Comparison of ENCODE assay signal across 8 mouse cellular contexts in the genomic region with DNA sequence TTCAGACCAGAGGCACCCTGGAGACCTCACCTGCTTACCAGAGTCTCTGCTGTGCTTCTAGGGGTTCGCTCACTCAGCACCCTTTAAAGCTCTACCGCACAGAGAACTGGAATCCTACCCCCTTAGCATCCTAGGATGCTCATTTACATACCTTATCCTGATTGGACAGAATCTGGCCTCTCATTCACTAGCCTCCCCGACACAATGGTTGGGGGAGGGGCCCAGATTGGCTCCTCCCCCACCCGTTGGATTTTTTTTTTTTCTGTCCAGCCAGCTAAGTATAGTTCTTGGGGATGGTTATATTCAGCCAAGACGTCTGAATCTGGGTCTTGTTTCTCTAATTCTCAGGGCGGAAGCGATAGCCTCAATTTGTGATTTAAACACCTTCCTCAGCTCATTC. TPM values are rescaled to one million over a fixed set of nuclear protein-coding genes. Genes with fewer than 3 reads are reported as not detected.
DNase-seq lines count a peak whose midpoint lies in the region; ATAC-seq and TF ChIP-seq lines count a peak whose summit lies in the region.

A gene (plus strand): TSS at position 283 of the 400 bp plus-strand sequence.

- H3K36me3 ChIP-seq in intestine, postnatal 0 days (ENCODE audit: control insufficient read depth, insufficient read depth), result no peaks in the 10 kb centered on the region; the same call in 1 of the 2 replicates
- H3K36me3 ChIP-seq in neural tube, embryonic 12.5 days, result no peaks in the 10 kb centered on the region
- H3K36me3 ChIP-seq in kidney, embryonic 16.5 days (ENCODE audit: insufficient read depth, low read length), result no peaks in the 10 kb centered on the region

- DNase-seq in layer of hippocampus, adult 2 months (ENCODE audit: low spot score in 2 of 2), result no peak
- no peak for DNase-seq in layer of hippocampus, adult 11-12 months (ENCODE audit: low spot score)
- DNase-seq in gastrocnemius, postnatal 25 days, result no peak
- no peak for DNase-seq in urinary bladder, postnatal 4 days (ENCODE audit: low spot score in 2 of 2)

- no peaks in the 10 kb centered on the region for H3K4me1 ChIP-seq in cortical plate, adult 2 months (ENCODE audit: control insufficient read depth, insufficient read depth, low read length)
- H3K4me1 ChIP-seq in intestine, postnatal 0 days (replicated peaks; ENCODE audit: control insufficient read depth, insufficient read depth, low read length), result peaks cover 12% of the 10 kb centered on the region
- peaks cover 14% of the 10 kb centered on the region for H3K4me1 ChIP-seq in neural tube, embryonic 12.5 days
- peaks cover 11% of the 10 kb centered on the region for H3K4me1 ChIP-seq in kidney, embryonic 16.5 days (ENCODE audit: insufficient read depth, low read length)

- WGBS in intestine, postnatal 0 days, result 35% methylated on average over 7 of the region's 7 CpGs
- 16% methylated on average over 7 of the region's 7 CpGs for WGBS in neural tube, embryonic 12.5 days
- WGBS in kidney, embryonic 16.5 days, result 30% methylated on average over 7 of the region's 7 CpGs

- no peaks in the 10 kb centered on the region for H3K27me3 ChIP-seq in intestine, postnatal 0 days (replicated peaks; ENCODE audit: control insufficient read depth, insufficient read depth, low read length)
- H3K27me3 ChIP-seq in neural tube, embryonic 12.5 days (replicated peaks), result peaks cover 15% of the 10 kb centered on the region
- H3K27me3 ChIP-seq in kidney, embryonic 16.5 days (ENCODE audit: insufficient read depth, low read length), result no peaks in the 10 kb centered on the region

- H3K9me3 ChIP-seq in intestine, postnatal 0 days (ENCODE audit: control insufficient read depth), result no peaks in the 10 kb centered on the region
- H3K9me3 ChIP-seq in neural tube, embryonic 12.5 days, result no peaks in the 10 kb centered on the region
- H3K9me3 ChIP-seq in kidney, embryonic 16.5 days (ENCODE audit: low read length), result no peaks in the 10 kb centered on the region

- no peak within 1 kb of the TSS for H3K27ac ChIP-seq in layer of hippocampus, adult 2 months
- no peak within 1 kb of the TSS for H3K27ac ChIP-seq in cortical plate, adult 2 months (ENCODE audit: insufficient read depth, low read length)
- H3K27ac ChIP-seq in intestine, postnatal 0 days (ENCODE audit: low read depth, low read length), result no peak within 1 kb of the TSS
- H3K27ac ChIP-seq in neural tube, embryonic 12.5 days, result no peak within 1 kb of the TSS
- no peak within 1 kb of the TSS for H3K27ac ChIP-seq in kidney, embryonic 16.5 days (ENCODE audit: low read length)

- no peak for TF ChIP-seq CTCF in layer of hippocampus, adult 2 months (conservative IDR thresholded peaks at IDR 0.05)
- no peak for TF ChIP-seq CTCF in cortical plate, adult 2 months (IDR thresholded peaks at IDR 0.05; ENCODE audit: extremely low read depth, insufficient read depth, low read length)
- no peak for TF ChIP-seq CTCF in intestine, postnatal 0 days (IDR thresholded peaks at IDR 0.05; ENCODE audit: low read depth)

- H3K4me3 ChIP-seq in layer of hippocampus, adult 2 months, result no peak within 1 kb of the TSS
- no peak within 1 kb of the TSS for H3K4me3 ChIP-seq in cortical plate, adult 2 months (ENCODE audit: insufficient read depth, low read length)
- H3K4me3 ChIP-seq in intestine, postnatal 0 days (ENCODE audit: low read depth, low read length), result no peak within 1 kb of the TSS
- H3K4me3 ChIP-seq in neural tube, embryonic 12.5 days, result no peak within 1 kb of the TSS
- H3K4me3 ChIP-seq in kidney, embryonic 16.5 days (ENCODE audit: low read length), result no peak within 1 kb of the TSS

- H3K4me2 ChIP-seq in intestine, postnatal 0 days (replicated peaks; ENCODE audit: low read depth), result no peak within 1 kb of the TSS
- no peak within 1 kb of the TSS for H3K4me2 ChIP-seq in neural tube, embryonic 12.5 days (replicated peaks)
- no peak within 1 kb of the TSS for H3K4me2 ChIP-seq in kidney, embryonic 16.5 days (replicated peaks; ENCODE audit: low read depth, low read length)

- no peak within 1 kb of the TSS for H3K9ac ChIP-seq in intestine, postnatal 0 days (ENCODE audit: low read depth, low read length)
- H3K9ac ChIP-seq in neural tube, embryonic 12.5 days, result no peak within 1 kb of the TSS
- H3K9ac ChIP-seq in kidney, embryonic 16.5 days (replicated peaks; ENCODE audit: low read length), result no peak within 1 kb of the TSS

- TF ChIP-seq POLR2A in cortical plate, adult 2 months (IDR thresholded peaks at IDR 0.05; ENCODE audit: extremely low read depth, insufficient read depth, low read length), result no peak

- no peak for ATAC-seq in intestine, postnatal 0 days
- no peak for ATAC-seq in neural tube, embryonic 12.5 days (ENCODE audit: low FRiP score, low read depth)
- ATAC-seq in kidney, embryonic 16.5 days (ENCODE audit: low FRiP score, low TSS enrichment), result no peak

RNA-seq across cellular contexts. Expression of the gene that starts here (rescaled TPM):
- 10 to 100 TPM; 24.5 to 25.2 TPM for total RNA-seq in layer of hippocampus, adult 2 months (2021)
- 30.5 and 30.6 TPM in 2 replicates for polyA plus RNA-seq in cortical plate, adult 2 months (2012; rRNA removed)
- 24.6 and 28.8 TPM in 2 replicates for polyA plus RNA-seq in intestine, postnatal 0 days (2015; fragmentation: Nextera tagmentation; extraction: Ambion mirVana)
- 21.4 and 23.0 TPM in 2 replicates for polyA plus RNA-seq in neural tube, embryonic 12.5 days (2016; fragmentation: Nextera tagmentation; extraction: Ambion mirVana)
- 7.2 and 7.8 TPM in 2 replicates for polyA plus RNA-seq in kidney, embryonic 16.5 days (2015; fragmentation: Nextera tagmentation; extraction: Ambion mirVana)
- total RNA-seq in gastrocnemius, postnatal 25 days (2021), result under 1 TPM in 1 of 2 experiments, not detected in 1; 0.29 TPM

Comparison
In these comparisons a context has a peak if more than half of its experiments do, and no peak if none do; other contexts are left out.
1. RNA of the gene that starts here (total RNA-seq): 24.5 to 25.2 TPM in layer of hippocampus, adult 2 months; 0.29 TPM in gastrocnemius, postnatal 25 days; every median in the first group is over 10 times any median in the second.